Mouse (Mus musculus) cerebellum, adult 2 months (tissue): ENCODE results near the gene Fam186b. TPM values are rescaled to one million over a fixed set of nuclear protein-coding genes. Genes with fewer than 3 reads are reported as not detected.
A peak's percentile ranks its signal among the peaks of the same experiment; 100 is the strongest.

ENCODE experiments used
- DNase-seq, 2 experiments: peaks; one replicate each; pipeline ENCODE4 v3.0.0; 2021
- H3K27ac ChIP-seq: fragments of 200-500 bp; 2 replicates; pipeline ENCODE4 v1.5.1; 2012; ENCODE audit warnings: low read length, control low read depth, inconsistent platforms; ENCODE audit not compliant: insufficient read depth
- H3K27me3 ChIP-seq: fragments of 200-500 bp; 2 replicates; pipeline ENCODE4 v1.6.1; 2012; ENCODE audit warnings: inconsistent platforms, mild to moderate bottlenecking, low read length, moderate library complexity; ENCODE audit not compliant: control insufficient read depth, insufficient read depth
- H3K4me1 ChIP-seq: fragments of 200-500 bp; 2 replicates; pipeline ENCODE4 v1.6.1; 2011; ENCODE audit warnings: low read length; ENCODE audit not compliant: control insufficient read depth, insufficient read depth
- H3K4me3 ChIP-seq: fragments of 200-500 bp; replicated peaks from 2 replicates; pipeline ENCODE3; 2011; ENCODE audit warnings: mild to moderate bottlenecking, low read depth, low read length, control low read depth; ENCODE audit not compliant: insufficient read depth
- CTCF ChIP-seq: fragments of 200-500 bp; IDR thresholded peaks from 2 replicates; pipeline ENCODE4 v1.5.1; 2011; ENCODE audit warnings: low read depth, mild to moderate bottlenecking, control low read depth, low read length, moderate library complexity, borderline replicate concordance; ENCODE audit not compliant: insufficient read depth
- POLR2A ChIP-seq: fragments of 200-500 bp; IDR thresholded peaks from 2 replicates; pipeline ENCODE4 v1.6.1; 2011; ENCODE audit warnings: low read length, control low read depth, borderline replicate concordance; ENCODE audit not compliant: insufficient read depth
- WGBS: fragments of 180-500 bp; shearing (Covaris S2); methylation state at CpG from one replicate; pipeline ENCODE4 v1.1.7; 2018; 5-methylcytosine and 5-hydroxymethylcytosine counted together
- polyA plus RNA-seq: library from polyadenylated mRNA; depleted of rRNA; stranded (reverse); fragments of >200 nt; gene quantifications from 2 replicates; pipeline ENCODE4 v1.2.3, GENCODE M21; 2012

The Fam186b gene
- polyA plus RNA-seq, 1 experiment: 1.1 TPM

DNA sequence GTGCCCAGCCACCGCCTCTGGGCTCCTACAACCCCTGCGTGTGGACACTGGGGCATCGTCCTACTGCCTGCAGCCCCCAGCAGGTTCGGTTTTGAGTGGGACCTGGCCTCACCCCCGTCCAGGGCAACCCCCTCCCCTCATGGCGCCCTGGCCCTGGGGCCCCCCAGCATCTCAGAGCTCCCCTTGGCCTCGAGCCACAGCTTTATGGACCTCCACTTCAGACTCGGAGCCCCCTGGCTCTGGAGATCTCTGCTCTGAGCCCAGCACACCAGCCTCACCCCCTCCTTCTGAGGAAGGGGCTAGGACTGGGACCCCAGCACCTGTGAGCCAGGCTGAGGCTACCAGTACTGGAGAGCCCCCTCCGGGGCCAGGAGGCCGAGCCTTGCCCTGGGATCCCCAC lies 53.6 kb downstream of the Fam186b start:
- H3K4me3 ChIP-seq: no peak overlapping the region
- H3K27me3 ChIP-seq: no peaks in the 10 kb centered on the region
- H3K27ac ChIP-seq: no peak overlapping the region
- no peak for DNase-seq
- TF ChIP-seq POLR2A (no peak), CTCF (no peak)
- 82% methylated on average over 10 of the region's 10 CpGs for WGBS
- peaks cover 11% of the 10 kb centered on the region for H3K4me1 ChIP-seq

DNA sequence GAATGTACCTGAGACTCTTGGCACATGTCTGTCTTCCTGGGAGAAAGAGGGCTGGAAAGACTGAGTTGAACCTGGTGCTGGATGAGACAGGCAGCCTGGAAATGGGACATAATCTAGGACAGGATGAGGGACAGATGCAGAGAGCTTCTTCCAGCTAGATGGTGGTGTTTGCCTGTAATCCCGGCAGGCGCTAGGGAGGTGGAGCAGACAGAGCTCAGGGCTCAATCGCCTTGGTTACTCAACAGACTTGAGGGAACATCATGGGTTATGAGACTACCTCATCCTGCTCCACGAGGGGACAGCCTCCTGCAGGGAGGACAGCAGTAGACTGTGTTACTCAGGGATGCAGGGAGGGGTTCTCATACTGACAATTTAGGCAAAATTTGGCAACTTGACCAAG lies 54.4 kb downstream of the Fam186b start:
- DNase-seq: no peak
- no peak overlapping the region for H3K4me3 ChIP-seq
- TF ChIP-seq CTCF (no peak), POLR2A (no peak)
- 43% methylated on average over 4 of the region's 4 CpGs for WGBS
- peaks cover 4% of the 10 kb centered on the region for H3K4me1 ChIP-seq
- H3K27ac ChIP-seq: no peak overlapping the region
- H3K27me3 ChIP-seq: no peaks in the 10 kb centered on the region

DNA sequence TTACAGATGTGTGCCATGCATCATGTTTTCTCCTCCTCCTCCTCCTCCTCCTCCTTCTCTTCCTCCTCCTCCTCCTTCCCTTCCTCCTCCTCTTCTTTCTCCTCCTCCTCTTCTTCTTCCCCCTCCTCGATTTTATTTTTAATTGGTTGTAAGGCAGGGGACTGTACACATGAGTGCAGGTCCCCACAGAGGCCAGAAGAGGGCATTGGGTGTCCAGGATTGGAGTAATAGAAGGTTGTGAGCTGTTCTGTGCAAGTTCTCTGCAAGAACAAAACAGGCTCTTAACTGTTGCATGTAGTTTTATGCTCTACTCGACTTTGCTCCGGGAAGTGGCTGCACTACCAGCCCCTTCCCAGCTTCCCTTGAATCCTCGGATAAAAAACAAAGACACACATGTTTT lies 55.6 kb downstream of the Fam186b start:
- Histone ChIP-seq H3K4me3 (no peak overlapping the region), H3K27ac (no peak overlapping the region), H3K27me3 (no peaks in the 10 kb centered on the region), H3K4me1 (no peaks in the 10 kb centered on the region; the same call in 1 of the 2 replicates)
- WGBS: 72% methylated on average over 4 of the region's 4 CpGs
- peak; percentile 8; the same call in 1 of the 2 replicates for TF ChIP-seq CTCF
- TF ChIP-seq POLR2A: no peak
- DNase-seq: no peak

DNA sequence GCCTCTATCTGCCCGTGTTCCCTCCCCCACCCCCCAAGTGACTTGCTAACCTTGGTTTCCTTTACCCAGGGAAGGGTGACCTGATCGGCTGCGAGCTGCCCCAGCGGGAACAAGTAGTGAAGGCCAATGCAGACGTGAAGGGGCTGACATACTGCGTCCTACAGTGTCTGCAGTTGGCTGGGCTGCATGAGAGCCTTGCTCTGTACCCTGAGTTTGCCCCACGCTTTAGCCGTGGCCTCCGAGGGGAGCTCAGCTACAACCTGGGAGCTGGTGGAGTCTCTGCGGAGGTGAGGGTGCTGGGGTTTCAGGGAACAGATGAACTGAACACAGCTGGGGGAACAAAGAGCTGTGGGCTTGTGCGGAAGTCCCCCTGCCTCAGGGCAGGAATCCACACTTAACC lies 57.7 kb downstream of the Fam186b start:
- H3K27me3 ChIP-seq: no peaks in the 10 kb centered on the region
- no peaks in the 10 kb centered on the region; the same call in 1 of the 2 replicates for H3K4me1 ChIP-seq
- WGBS: 80% methylated on average over 11 of the region's 11 CpGs
- no peak overlapping the region for H3K4me3 ChIP-seq
- no peak for DNase-seq
- H3K27ac ChIP-seq: no peak overlapping the region
- TF ChIP-seq CTCF (no peak), POLR2A (no peak)

GRCm38 (mm10) chr15:99234326-99235010 lies 61.2 kb downstream of the Fam186b start:
- Histone ChIP-seq H3K4me3 (no peak overlapping the region), H3K27me3 (no peaks in the 10 kb centered on the region), H3K27ac (no peak overlapping the region), H3K4me1 (no peaks in the 10 kb centered on the region; the same call in 1 of the 2 replicates)
- DNase-seq: no peak
- TF ChIP-seq POLR2A (no peak), CTCF (no peak)
- WGBS: 70% methylated on average over 12 of the region's 12 CpGs

- no peak overlapping the region for H3K4me3 ChIP-seq
- no peak for DNase-seq
- TF ChIP-seq CTCF: no peak
- no peak for TF ChIP-seq POLR2A
- H3K27ac ChIP-seq: no peak overlapping the region
- H3K4me1 ChIP-seq: no peaks in the 10 kb centered on the region; the same call in 1 of the 2 replicates
- WGBS: 71% methylated on average over 17 of the region's 17 CpGs
- H3K27me3 ChIP-seq: no peaks in the 10 kb centered on the region
These were observed 62.0 kb downstream of the Fam186b start for GRCm38 (mm10) chr15:99233719-99234118.

DNA sequence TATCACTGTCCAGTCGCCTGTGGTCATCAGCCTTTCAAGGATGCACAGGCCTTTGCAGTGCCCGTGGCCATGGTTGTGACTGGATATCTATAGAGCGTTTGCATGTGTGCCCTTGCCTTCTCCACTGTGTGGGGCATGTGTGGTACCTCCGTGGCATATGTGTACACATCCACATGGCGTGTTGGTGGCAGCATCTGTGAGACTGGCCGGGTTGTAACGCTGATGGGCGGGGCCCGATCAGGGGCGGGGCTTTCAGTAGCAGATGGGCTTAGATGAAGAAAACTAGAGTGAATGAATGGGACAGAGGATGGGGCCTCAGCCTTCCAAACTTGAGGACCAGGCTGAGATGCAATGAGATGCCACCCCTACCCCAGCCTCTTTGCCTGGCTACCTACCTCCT lies 63.7 kb downstream of the Fam186b start:
- H3K4me3 ChIP-seq: no peak overlapping the region
- no peaks in the 10 kb centered on the region for H3K27me3 ChIP-seq
- WGBS: 66% methylated on average over 10 of the region's 10 CpGs
- no peak for DNase-seq
- no peak for TF ChIP-seq CTCF
- no peak for TF ChIP-seq POLR2A
- no peaks in the 10 kb centered on the region; the same call in 1 of the 2 replicates for H3K4me1 ChIP-seq
- H3K27ac ChIP-seq: no peak overlapping the region

DNA sequence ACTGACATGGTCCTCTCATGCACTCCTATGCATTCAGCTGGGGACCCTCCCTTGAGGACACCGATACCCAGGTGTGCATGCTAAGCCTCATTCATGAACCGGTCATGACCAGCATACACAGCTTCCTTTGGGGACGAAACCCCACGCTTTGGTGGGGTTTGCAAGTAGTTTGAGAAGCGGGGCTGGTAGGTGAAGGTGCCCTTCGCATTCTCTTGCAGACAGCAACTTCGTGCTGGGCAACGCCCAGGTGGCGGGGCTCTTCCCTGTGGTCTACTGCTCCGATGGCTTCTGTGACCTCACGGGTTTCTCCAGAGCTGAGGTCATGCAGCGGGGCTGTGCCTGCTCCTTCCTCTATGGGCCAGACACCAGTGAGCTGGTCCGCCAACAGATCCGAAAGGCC lies 69.6 kb downstream of the Fam186b start:
- TF ChIP-seq POLR2A (no peak), CTCF (no peak)
- H3K4me1 ChIP-seq: no peaks in the 10 kb centered on the region
- H3K27me3 ChIP-seq: peaks cover 2% of the 10 kb centered on the region; the same call in 1 of the 2 replicates
- H3K4me3 ChIP-seq: no peak overlapping the region
- no peak overlapping the region for H3K27ac ChIP-seq
- 70% methylated on average over 14 of the region's 14 CpGs for WGBS
- DNase-seq: no peak
